Comparison of ENCODE assay signal across 8 mouse cellular contexts in genomic region chr4:47056791-47057509, GRCm38 (mm10). TPM values are rescaled to one million over a fixed set of nuclear protein-coding genes. Genes with fewer than 3 reads are reported as not detected.
DNase-seq lines count a peak whose midpoint lies in the region; ATAC-seq and TF ChIP-seq lines count a peak whose summit lies in the region.

Anks6 (minus strand) TSS chr4:47057427.

- H3K4me3 ChIP-seq in liver, postnatal 0 days (ENCODE audit: low read depth, low read length) = peak within 1 kb of the TSS; percentile 54
- H3K4me3 ChIP-seq in neural tube, embryonic 15.5 days (replicated peaks) = peak within 1 kb of the TSS; percentile 65

- DNase-seq in NIH3T3 (ENCODE audit: low read depth) = peak; percentile 89
- DNase-seq in cerebellum, adult 8-10 months = peak; percentile 81
- peak; percentile 65 for DNase-seq in forelimb bud, embryonic 11.5 days (ENCODE audit: low read depth, low spot score)
- DNase-seq in heart, postnatal 25 days (ENCODE audit: low spot score) = peak; percentile 75
- peak; percentile 58 to 84 for DNase-seq in layer of hippocampus, adult 18-20 months (ENCODE audit: low spot score in 2 of 2)
- DNase-seq in liver, postnatal 0 days = peak; percentile 40
- DNase-seq in thymus, postnatal 4 days = peak; percentile 60

- intact Hi-C loops in heart, postnatal 25 days (cut with DNase I) = loop anchor here (5.0 kb wide), 1 partner anchor 195 kb away; no protein-coding TSS in a partner anchor

- peaks cover 34% of the 10 kb centered on the region for H3K27me3 ChIP-seq in liver, postnatal 0 days (ENCODE audit: insufficient read depth, low read length)
- 0 out of 2 replicates have a peak, but pooled peaks cover 3% of the 10 kb centered on the region for H3K27me3 ChIP-seq in neural tube, embryonic 15.5 days (replicated peaks)

- no peak within 1 kb of the TSS for H3K27ac ChIP-seq in liver, postnatal 0 days (ENCODE audit: low read depth)
- peak within 1 kb of the TSS; percentile 83 for H3K27ac ChIP-seq in neural tube, embryonic 15.5 days (replicated peaks)

- H3K4me2 ChIP-seq in liver, postnatal 0 days (ENCODE audit: low read depth, low read length) = peak within 1 kb of the TSS; percentile 81
- peak within 1 kb of the TSS; percentile 73 for H3K4me2 ChIP-seq in neural tube, embryonic 15.5 days

- 1% methylated on average over 83 of the region's 86 CpGs for whole genome bisulfite sequencing in liver, postnatal 0 days (ENCODE audit: insufficient replicate concordance)
- under 1% methylated on average over 78 of the region's 86 CpGs for WGBS in neural tube, embryonic 15.5 days

- H3K36me3 ChIP-seq in liver, postnatal 0 days (replicated peaks; ENCODE audit: insufficient read depth, low read length) = no peaks in the 10 kb centered on the region
- no peaks in the 10 kb centered on the region for H3K36me3 ChIP-seq in neural tube, embryonic 15.5 days

- peak within 1 kb of the TSS; percentile 30 for H3K9ac ChIP-seq in liver, postnatal 0 days (replicated peaks)
- H3K9ac ChIP-seq in neural tube, embryonic 15.5 days (replicated peaks) = peak within 1 kb of the TSS; percentile 72

- H3K9me3 ChIP-seq in liver, postnatal 0 days (ENCODE audit: low read length) = no peaks in the 10 kb centered on the region
- no peaks in the 10 kb centered on the region for H3K9me3 ChIP-seq in neural tube, embryonic 15.5 days (replicated peaks)

- TF ChIP-seq CTCF in liver, postnatal 0 days (IDR thresholded peaks at IDR 0.05; ENCODE audit: low read depth) = no peak

- TF ChIP-seq EP300 in liver, postnatal 0 days (IDR thresholded peaks at IDR 0.05; ENCODE audit: low read depth) = no peak

- peak; percentile 70 for ATAC-seq in liver, postnatal 0 days
- ATAC-seq in neural tube, embryonic 15.5 days (ENCODE audit: low FRiP score) = peak; percentile 92

- no peaks in the 10 kb centered on the region for H3K4me1 ChIP-seq in liver, postnatal 0 days (ENCODE audit: insufficient read depth)
- peaks cover 27% of the 10 kb centered on the region for H3K4me1 ChIP-seq in neural tube, embryonic 15.5 days

RNA-seq across cellular contexts. Expression of gene Anks6, which starts in this region (rescaled TPM):
- 1 to 10 TPM; 3.5 to 3.6 TPM for total RNA-seq in heart, postnatal 25 days (2021)
- total RNA-seq in layer of hippocampus, adult 18-20 months (2021) = 10 to 100 TPM; 20.6 to 21.5 TPM
- polyA plus RNA-seq in liver, postnatal 0 days (2015; fragmentation: Nextera tagmentation; extraction: Ambion mirVana) = 0.07 and 0.14 TPM in 2 replicates
- polyA plus RNA-seq in neural tube, embryonic 15.5 days (2015; fragmentation: Nextera tagmentation; extraction: Ambion mirVana) = 3.8 and 4.4 TPM in 2 replicates

Comparison
In these comparisons a context has a peak if more than half of its experiments do, and no peak if none do; other contexts are left out.
1. RNA of gene Anks6 (total RNA-seq): 20.6 to 21.5 TPM in layer of hippocampus, adult 18-20 months; 3.5 to 3.6 TPM in heart, postnatal 25 days; every median in the first group is over 4 times any median in the second.
2. Peak in DNase-seq, ATAC-seq, H3K4me3 ChIP-seq, H3K9ac ChIP-seq and H3K4me2 ChIP-seq in liver, postnatal 0 days; RNA of the gene not detected or under 1 TPM.
3. Peak in every context shown above with its lines, with median percentiles within 50 percentile points of each other: DNase-seq.